Mouse (Mus musculus) layer of hippocampus, postnatal 36 days (tissue): ENCODE data around the gene P4hb. TPM values are rescaled to one million over a fixed set of nuclear protein-coding genes. Genes with fewer than 3 reads are reported as not detected.

ENCODE experiments used
- total RNA-seq, 2 experiments: library from RNA; stranded (reverse); gene quantifications; 2 replicates each; pipeline ENCODE4 v1.2.3; 2021

The P4hb gene
- total RNA-seq, 2 experiments from 2014 or later = 118 to 122 TPM

Other genes starting within 250 kb of the P4hb start
- 1,000 to 10,000 TPM; 1,262 to 1,401 TPM for gene Actg1, start 224.7 kb downstream of the P4hb start, total RNA-seq
- 1 to 10 TPM in 1 of 2 experiments, not detected in 1; 1.0 TPM for gene Fscn2, start 211.7 kb downstream of the P4hb start, total RNA-seq
- 10 to 100 TPM; 17.3 to 21.6 TPM for gene Faap100, start 194.5 kb downstream of the P4hb start, total RNA-seq
- gene Nploc4, start 135.5 kb downstream of the P4hb start, total RNA-seq = 10 to 100 TPM; 59.9 to 64.4 TPM
- under 1 TPM in 1 of 2 experiments, not detected in 1; 0.30 TPM for gene Tspan10, start 130.6 kb downstream of the P4hb start, total RNA-seq
- gene Pde6g, start 119.8 kb downstream of the P4hb start, total RNA-seq = under 1 TPM; 0.48 to 0.90 TPM
- gene Oxld1, start 115.2 kb downstream of the P4hb start, total RNA-seq = 10 to 100 TPM; 13.2 to 15.6 TPM
- 10 to 100 TPM; 25.3 to 31.8 TPM for gene Ccdc137, start 115.1 kb downstream of the P4hb start, total RNA-seq
- gene Arl16, start 105.6 kb downstream of the P4hb start, total RNA-seq = 10 to 100 TPM; 48.3 to 49.8 TPM
- 10 to 100 TPM; 70.4 to 71.7 TPM for gene Mrpl12, start 88.6 kb downstream of the P4hb start, total RNA-seq
- gene Slc25a10, start 81.4 kb downstream of the P4hb start, total RNA-seq = 10 to 100 TPM; 18.7 to 20.4 TPM
- under 1 TPM; 0.15 to 0.18 TPM for gene Gcgr, start 42.6 kb downstream of the P4hb start, total RNA-seq
- 10 to 100 TPM; 71.3 to 71.6 TPM for gene Mcrip1, start 23.5 kb downstream of the P4hb start, total RNA-seq
- gene Ppp1r27, start 22.1 kb downstream of the P4hb start, total RNA-seq = not detected
- gene Arhgdia, start 8.4 kb upstream of the P4hb start, total RNA-seq = 100 to 1,000 TPM; 266 to 282 TPM
- gene Alyref, start 25.1 kb upstream of the P4hb start, total RNA-seq = 10 to 100 TPM; 60.0 to 67.6 TPM
- 100 to 1,000 TPM in 1 of 2 experiments, 10 to 100 TPM in 1; 85.0 to 103 TPM for gene Anapc11, start 25.2 kb upstream of the P4hb start, total RNA-seq
- gene Npb, start 35.2 kb upstream of the P4hb start, total RNA-seq = 1 to 10 TPM; 1.2 to 1.8 TPM
- gene Pcyt2, start 44.7 kb upstream of the P4hb start, total RNA-seq = 100 to 1,000 TPM; 138 to 157 TPM
- 10 to 100 TPM; 40.7 to 41.5 TPM for gene Sirt7, start 52.0 kb upstream of the P4hb start, total RNA-seq
- 10 to 100 TPM; 77.3 to 86.3 TPM for gene Mafg, start 60.3 kb upstream of the P4hb start, total RNA-seq
- 1 to 10 TPM; 1.8 to 2.1 TPM for gene Pycr1, start 70.5 kb upstream of the P4hb start, total RNA-seq
- 1 to 10 TPM; 4.2 to 4.4 TPM for gene Myadml2, start 74.9 kb upstream of the P4hb start, total RNA-seq
- 1 to 10 TPM; 3.6 to 3.7 TPM for gene Notum, start 87.9 kb upstream of the P4hb start, total RNA-seq
- gene Aspscr1, start 99.7 kb upstream of the P4hb start, total RNA-seq = 10 to 100 TPM; 45.6 to 47.6 TPM
- 10 to 100 TPM; 15.5 to 15.7 TPM for gene Cenpx, start 140.5 kb upstream of the P4hb start, total RNA-seq
- gene Lrrc45, start 140.7 kb upstream of the P4hb start, total RNA-seq = 10 to 100 TPM; 56.6 to 69.3 TPM
- 10 to 100 TPM; 36.5 to 41.0 TPM for gene Rac3, start 148.2 kb upstream of the P4hb start, total RNA-seq
- 10 to 100 TPM in 1 of 2 experiments, 1 to 10 TPM in 1; 8.1 to 10.8 TPM for gene Dcxr, start 154.0 kb upstream of the P4hb start, total RNA-seq
- 1 to 10 TPM; 1.7 to 2.3 TPM for gene Cbr2, start 158.9 kb upstream of the P4hb start, total RNA-seq
- 10 to 100 TPM; 19.5 to 20.1 TPM for gene Hmga1b, start 189.5 kb upstream of the P4hb start, total RNA-seq
- gene Rfng, start 211.0 kb upstream of the P4hb start, total RNA-seq = 10 to 100 TPM; 66.1 to 68.6 TPM
- gene Gps1, start 211.0 kb upstream of the P4hb start, total RNA-seq = 100 to 1,000 TPM; 146 to 147 TPM
- gene Dus1l, start 223.2 kb upstream of the P4hb start, total RNA-seq = 10 to 100 TPM; 44.7 to 52.9 TPM